Mouse (Mus musculus) kidney, adult 18-20 months (tissue): Measurements from ENCODE around the gene Syt7.

Experiments used
- DNase-seq: peaks from one replicate; pipeline ENCODE4 v3.0.0; 2021

Gene Syt7

GRCm38 (mm10) chr19:10388615-10389313 lies at the start of gene Syt7:
Gene Syt7 (plus strand): TSS chr19:10389090.
- DNase-seq, result peak; percentile 93

GRCm38 (mm10) chr19:10339271-10339670 lies 49.6 kb upstream of the Syt7 start:
- no peak for DNase-seq

GRCm38 (mm10) chr19:10340661-10341060 lies 48.2 kb upstream of the Syt7 start:
- no peak for DNase-seq

GRCm38 (mm10) chr19:10341152-10341551 lies 47.7 kb upstream of the Syt7 start:
- peak; percentile 42 for DNase-seq

- no peak for DNase-seq
Observed at GRCm38 (mm10) chr19:10341817-10342439, 47.0 kb upstream of the Syt7 start.

GRCm38 (mm10) chr19:10343866-10344265 lies 45.0 kb upstream of the Syt7 start:
- no peak for DNase-seq

GRCm38 (mm10) chr19:10345696-10346095 lies 43.2 kb upstream of the Syt7 start:
- no peak for DNase-seq

- no peak for DNase-seq
Observed at GRCm38 (mm10) chr19:10347628-10348273, 41.1 kb upstream of the Syt7 start.

GRCm38 (mm10) chr19:10352218-10352617 lies 36.7 kb upstream of the Syt7 start:
- DNase-seq, result no peak

- no peak for DNase-seq
Observed at GRCm38 (mm10) chr19:10354830-10355229, 34.1 kb upstream of the Syt7 start.

GRCm38 (mm10) chr19:10356845-10357503 lies 31.9 kb upstream of the Syt7 start:
- DNase-seq, result no peak

- DNase-seq, result no peak
Observed at GRCm38 (mm10) chr19:10359105-10359946, 29.6 kb upstream of the Syt7 start.

GRCm38 (mm10) chr19:10362473-10363129 lies 26.3 kb upstream of the Syt7 start:
- DNase-seq, result no peak

- DNase-seq, result no peak
Observed at GRCm38 (mm10) chr19:10363869-10364268, 25.0 kb upstream of the Syt7 start.

GRCm38 (mm10) chr19:10366116-10366845 lies 22.6 kb upstream of the Syt7 start:
- no peak for DNase-seq

- DNase-seq, result no peak
Observed at GRCm38 (mm10) chr19:10367802-10368201, 21.1 kb upstream of the Syt7 start.

- DNase-seq, result no peak
Observed at GRCm38 (mm10) chr19:10369936-10370335, 19.0 kb upstream of the Syt7 start.

GRCm38 (mm10) chr19:10373191-10373590 lies 15.7 kb upstream of the Syt7 start:
- DNase-seq, result no peak

- no peak for DNase-seq
Observed at GRCm38 (mm10) chr19:10375260-10375659, 13.6 kb upstream of the Syt7 start.

- no peak for DNase-seq
Observed at GRCm38 (mm10) chr19:10379978-10380377, 8.9 kb upstream of the Syt7 start.

GRCm38 (mm10) chr19:10387660-10388059 lies 1.2 kb upstream of the Syt7 start:
- no peak for DNase-seq
